Comparison of ENCODE assay signal across 15 mouse cellular contexts in genomic region chr1:129357378-129357777, GRCm38 (mm10).
DNase-seq lines count a peak whose midpoint lies in the region; ATAC-seq and TF ChIP-seq lines count a peak whose summit lies in the region.
"Had no signal": no experiment of that assay in that cellular context is flagged by ENCODE, and none has a peak within 500 bp of the region (broad histone marks: within the 10 kb centered on the region; RNA-seq: fewer than 3 reads in every experiment).

No protein-coding gene starts in this region.

- H3K9me3 ChIP-seq in forebrain, embryonic 12.5 days: no peaks in the 10 kb centered on the region
- no peaks in the 10 kb centered on the region for H3K9me3 ChIP-seq in hindbrain, embryonic 14.5 days (ENCODE audit: control insufficient read depth, low read length)
- no peaks in the 10 kb centered on the region for H3K9me3 ChIP-seq in midbrain, embryonic 15.5 days
- H3K9me3 ChIP-seq in intestine, postnatal 0 days (ENCODE audit: control insufficient read depth): no peaks in the 10 kb centered on the region
- H3K9me3 ChIP-seq: limb, embryonic 12.5 days; liver, embryonic 13.5 days had no signal

- no peak overlapping the region for H3K4me3 ChIP-seq in forebrain, embryonic 12.5 days (replicated peaks)
- no peak overlapping the region for H3K4me3 ChIP-seq in hindbrain, embryonic 14.5 days (replicated peaks; ENCODE audit: low read length)
- H3K4me3 ChIP-seq in midbrain, embryonic 15.5 days: no peak overlapping the region
- no peak overlapping the region for H3K4me3 ChIP-seq in intestine, postnatal 0 days (ENCODE audit: low read depth, low read length)
- H3K4me3 ChIP-seq: limb, embryonic 12.5 days; liver, embryonic 13.5 days had no signal

- peak; percentile 90 for ATAC-seq in forebrain, embryonic 12.5 days (ENCODE audit: low FRiP score)
- ATAC-seq in hindbrain, embryonic 14.5 days (ENCODE audit: low FRiP score): peak; percentile 84
- peak; percentile 94 for ATAC-seq in midbrain, embryonic 15.5 days (replicated peaks)
- no peak for ATAC-seq in intestine, postnatal 0 days
- ATAC-seq: inflammation-experienced regulatory T-cells, adult 6 months; Patski had no signal

- no peak overlapping the region for H3K27ac ChIP-seq in forebrain, embryonic 12.5 days
- peak overlapping the region; percentile 32 for H3K27ac ChIP-seq in hindbrain, embryonic 14.5 days
- peak overlapping the region; percentile 70 for H3K27ac ChIP-seq in midbrain, embryonic 15.5 days
- H3K27ac ChIP-seq in intestine, postnatal 0 days (ENCODE audit: low read depth, low read length): no peak overlapping the region
- H3K27ac ChIP-seq: limb, embryonic 12.5 days; liver, embryonic 13.5 days had no signal

- no peak overlapping the region for H3K9ac ChIP-seq in forebrain, embryonic 12.5 days
- no peak overlapping the region for H3K9ac ChIP-seq in hindbrain, embryonic 14.5 days
- H3K9ac ChIP-seq in midbrain, embryonic 15.5 days: no peak overlapping the region
- no peak overlapping the region for H3K9ac ChIP-seq in intestine, postnatal 0 days (ENCODE audit: low read depth, low read length)
- H3K9ac ChIP-seq: limb, embryonic 12.5 days; liver, embryonic 13.5 days had no signal

- H3K4me1 ChIP-seq in forebrain, embryonic 12.5 days: peaks cover 13% of the 10 kb centered on the region
- H3K4me1 ChIP-seq in hindbrain, embryonic 14.5 days (replicated peaks; ENCODE audit: control insufficient read depth, insufficient read depth, low read length): peaks cover 8% of the 10 kb centered on the region
- H3K4me1 ChIP-seq in midbrain, embryonic 15.5 days: peaks cover 12% of the 10 kb centered on the region
- H3K4me1 ChIP-seq in intestine, postnatal 0 days (replicated peaks; ENCODE audit: control insufficient read depth, insufficient read depth, low read length): no peaks in the 10 kb centered on the region
- H3K4me1 ChIP-seq: limb, embryonic 12.5 days; liver, embryonic 13.5 days had no signal

- no peaks in the 10 kb centered on the region for H3K27me3 ChIP-seq in forebrain, embryonic 12.5 days
- no peaks in the 10 kb centered on the region for H3K27me3 ChIP-seq in hindbrain, embryonic 14.5 days (ENCODE audit: control insufficient read depth, insufficient read depth, low read length)
- H3K27me3 ChIP-seq in midbrain, embryonic 15.5 days (replicated peaks): no peaks in the 10 kb centered on the region
- H3K27me3 ChIP-seq in intestine, postnatal 0 days (replicated peaks; ENCODE audit: control insufficient read depth, insufficient read depth, low read length): no peaks in the 10 kb centered on the region
- H3K27me3 ChIP-seq: limb, embryonic 12.5 days; liver, embryonic 13.5 days; Patski had no signal

- H3K4me2 ChIP-seq in forebrain, embryonic 12.5 days: no peak overlapping the region
- no peak overlapping the region for H3K4me2 ChIP-seq in hindbrain, embryonic 14.5 days (replicated peaks)
- no peak overlapping the region for H3K4me2 ChIP-seq in midbrain, embryonic 15.5 days
- no peak overlapping the region for H3K4me2 ChIP-seq in intestine, postnatal 0 days (replicated peaks; ENCODE audit: low read depth)
- H3K4me2 ChIP-seq: limb, embryonic 12.5 days; liver, embryonic 13.5 days had no signal

- H3K36me3 ChIP-seq in forebrain, embryonic 12.5 days (replicated peaks): no peaks in the 10 kb centered on the region
- no peaks in the 10 kb centered on the region for H3K36me3 ChIP-seq in hindbrain, embryonic 14.5 days (replicated peaks; ENCODE audit: control insufficient read depth, insufficient read depth)
- no peaks in the 10 kb centered on the region for H3K36me3 ChIP-seq in midbrain, embryonic 15.5 days (replicated peaks)
- no peaks in the 10 kb centered on the region for H3K36me3 ChIP-seq in intestine, postnatal 0 days (ENCODE audit: control insufficient read depth, insufficient read depth)
- H3K36me3 ChIP-seq: limb, embryonic 12.5 days; liver, embryonic 13.5 days had no signal

- no peak for TF ChIP-seq CTCF in intestine, postnatal 0 days (IDR thresholded peaks at IDR 0.05; ENCODE audit: low read depth)

- WGBS in forebrain, embryonic 12.5 days: 61% methylated on average over 2 of the region's 2 CpGs
- WGBS in hindbrain, embryonic 14.5 days: 38% methylated on average over 2 of the region's 2 CpGs
- 26% methylated on average over 2 of the region's 2 CpGs for WGBS in midbrain, embryonic 15.5 days
- 81% methylated on average over 2 of the region's 2 CpGs for WGBS in intestine, postnatal 0 days

- peak; percentile 18 for DNase-seq in brain, adult 2 months (ENCODE audit: low read depth, low spot score)
- peak; percentile 38 for DNase-seq in hindbrain, embryonic 14.5 days (ENCODE audit: low spot score)
- DNase-seq in kidney, postnatal 4 days: no peak
- no peak for DNase-seq in right cerebral cortex, adult 18-20 months
- DNase-seq: adrenal gland, postnatal 36 days; cerebellum, adult 9-11 months; gastrocnemius, postnatal 25 days; liver, embryonic 13.5 days; thymus, postnatal 36 days had no signal

Comparison
In these comparisons a context has a peak if more than half of its experiments do, and no peak if none do; other contexts are left out.
1. DNase-seq: peak in brain, adult 2 months (single experiment) and hindbrain, embryonic 14.5 days (single experiment); none in kidney, postnatal 4 days (0 of 2) and right cerebral cortex, adult 18-20 months (single experiment).
2. H3K27ac ChIP-seq: peak in hindbrain, embryonic 14.5 days (single experiment) and midbrain, embryonic 15.5 days (single experiment); none in forebrain, embryonic 12.5 days (single experiment) and intestine, postnatal 0 days (single experiment).